Mouse (Mus musculus): ENCODE results near the gene Pla2g2f.

GRCm38 (mm10) chr4:138792599-138792998 lies 35.2 kb upstream of the Pla2g2f start:
- no peak for TF ChIP-seq CTCF (conservative IDR thresholded peaks at IDR 0.05; ENCODE audit: insufficient read depth, insufficient read length, low read depth, low read length)
- TF ChIP-seq POLR2A (IDR thresholded peaks at IDR 0.05; ENCODE audit: low read depth, low read length): no peak

All from kidney, adult 2 months (tissue).